Mouse (Mus musculus) embryonic fibroblast, embryonic 13.5 days (primary cell): ENCODE measurements around the gene Tle6. TPM values are rescaled to one million over a fixed set of nuclear protein-coding genes. Genes with fewer than 3 reads are reported as not detected.

Experiments used
- H3K27ac ChIP-seq: 2 replicates; pipeline ENCODE4 v1.5.1; 2012; ENCODE audit warnings: low read length, control low read depth, inconsistent platforms; ENCODE audit not compliant: insufficient read depth
- H3K4me1 ChIP-seq: 2 replicates; pipeline ENCODE4 v1.6.1; 2011; ENCODE audit warnings: low read length; ENCODE audit not compliant: control insufficient read depth, insufficient read depth
- H3K4me3 ChIP-seq: 2 replicates; pipeline ENCODE4 v1.5.1; 2011; ENCODE audit warnings: mild to moderate bottlenecking, control low read depth, low read length; ENCODE audit not compliant: insufficient read depth
- CTCF ChIP-seq: IDR thresholded peaks from 2 replicates; pipeline ENCODE4 v1.5.1; 2011; ENCODE audit warnings: mild to moderate bottlenecking, control low read depth, low read length, moderate library complexity, borderline replicate concordance; ENCODE audit not compliant: insufficient read depth
- POLR2A ChIP-seq: IDR thresholded peaks from 2 replicates; pipeline ENCODE4 v1.6.1; 2011; ENCODE audit warnings: low read depth, mild to moderate bottlenecking, control low read depth, low read length, moderate library complexity
- polyA plus RNA-seq: library from polyadenylated mRNA; stranded (reverse); fragments of >200 nt; gene quantifications from 2 replicates; pipeline ENCODE4 v1.2.4, GENCODE M21; 2011; ENCODE audit warnings: low read depth; ENCODE audit not compliant: missing spikeins, insufficient read length

The Tle6 gene
- polyA plus RNA-seq, 1 experiment: 26.4 TPM

- peak within 1 kb of the TSS; percentile 96 for H3K4me3 ChIP-seq
- peaks cover 5% of the 10 kb centered on the region for H3K4me1 ChIP-seq
- peak within 1 kb of the TSS; percentile 73 for H3K27ac ChIP-seq
- TF ChIP-seq CTCF (no peak), POLR2A (no peak; the same call in 1 of the 2 replicates)
These were observed 41.7 kb downstream of the Tle6 start, which contains the start of gene Aes for GRCm38 (mm10) chr10:81559163-81559626. TSS of gene Aes (plus strand) at chr10:81559488.

- Histone ChIP-seq H3K4me1 (no peaks in the 10 kb centered on the region), H3K27ac (no peak overlapping the region), H3K4me3 (no peak overlapping the region)
- TF ChIP-seq POLR2A (0 out of 2 replicates have a peak, but pooled peaks have one; percentile 17), CTCF (no peak)
These were observed 43.4 kb downstream of the Tle6 start for GRCm38 (mm10) chr10:81557491-81557890.

GRCm38 (mm10) chr10:81556282-81556681 is 44.6 kb downstream of the Tle6 start:
- Histone ChIP-seq H3K27ac (no peak overlapping the region), H3K4me3 (no peak overlapping the region), H3K4me1 (no peaks in the 10 kb centered on the region)
- TF ChIP-seq CTCF: peak; percentile 44; the same call in 1 of the 2 replicates
- TF ChIP-seq POLR2A: no peak

- TF ChIP-seq POLR2A (no peak), CTCF (no peak)
- Histone ChIP-seq H3K4me3 (no peak overlapping the region), H3K27ac (no peak overlapping the region), H3K4me1 (no peaks in the 10 kb centered on the region)
These were observed 46.8 kb downstream of the Tle6 start for GRCm38 (mm10) chr10:81553807-81554755.

- Histone ChIP-seq H3K27ac (no peak overlapping the region), H3K4me1 (no peaks in the 10 kb centered on the region), H3K4me3 (no peak overlapping the region)
- no peak for TF ChIP-seq POLR2A
- TF ChIP-seq CTCF: peak; percentile 66
These were observed 47.6 kb downstream of the Tle6 start for GRCm38 (mm10) chr10:81553232-81553631.

- TF ChIP-seq POLR2A (no peak), CTCF (peak; percentile 53; the same call in 1 of the 2 replicates)
- H3K4me1 ChIP-seq: no peaks in the 10 kb centered on the region
- H3K27ac ChIP-seq: no peak overlapping the region
- H3K4me3 ChIP-seq: no peak overlapping the region
These were observed 49.2 kb downstream of the Tle6 start for GRCm38 (mm10) chr10:81551597-81552102.

GRCm38 (mm10) chr10:81550257-81550656 is 50.6 kb downstream of the Tle6 start:
- TF ChIP-seq POLR2A: no peak
- peak; percentile 77 for TF ChIP-seq CTCF
- Histone ChIP-seq H3K27ac (no peak overlapping the region), H3K4me1 (no peaks in the 10 kb centered on the region; the same call in 1 of the 2 replicates)

GRCm38 (mm10) chr10:81548944-81549343 is 51.9 kb downstream of the Tle6 start:
- no peak overlapping the region for H3K27ac ChIP-seq
- TF ChIP-seq CTCF (no peak), POLR2A (no peak)
- no peaks in the 10 kb centered on the region; the same call in 1 of the 2 replicates for H3K4me1 ChIP-seq
- H3K4me3 ChIP-seq: no peak overlapping the region

More at GRCm38 (mm10) chr10:81550257-81550656, 50.6 kb downstream of the Tle6 start:
- no peak overlapping the region for H3K4me3 ChIP-seq

GRCm38 (mm10) chr10:81546788-81547571 is 53.9 kb downstream of the Tle6 start:
- TF ChIP-seq POLR2A (no peak), CTCF (no peak)
- Histone ChIP-seq H3K4me3 (no peak overlapping the region), H3K4me1 (peaks cover 3% of the 10 kb centered on the region; the same call in 1 of the 2 replicates), H3K27ac (no peak overlapping the region)
